Mouse (Mus musculus): ENCODE measurements around the gene Qrsl1.

DNA sequence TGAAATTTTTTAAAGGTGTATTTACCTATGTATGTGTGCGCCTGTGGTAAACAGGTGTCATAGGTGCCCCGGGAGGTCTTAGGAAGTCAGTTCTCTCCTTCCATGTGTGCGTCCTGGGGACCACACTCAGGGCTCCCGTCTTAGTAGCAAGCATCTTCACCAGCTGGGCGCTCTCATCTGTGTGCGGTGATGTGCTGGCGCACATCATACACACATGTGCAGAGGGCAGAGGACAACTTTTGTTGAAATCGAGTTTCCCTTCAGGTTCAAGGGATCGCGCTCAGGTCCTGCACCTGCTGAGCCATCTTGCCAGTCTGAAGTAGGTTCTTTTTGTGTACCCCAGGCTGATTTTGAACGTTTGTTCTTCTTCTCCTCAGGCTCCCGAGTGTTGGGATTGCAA lies 14.6 kb upstream of the Qrsl1 start:
- TF ChIP-seq E2F4 (IDR thresholded peaks at IDR 0.05; ENCODE audit: insufficient read depth): no peak
- TF ChIP-seq POLR2A (IDR thresholded peaks at IDR 0.05; ENCODE audit: insufficient read length, low read depth): no peak
- TF ChIP-seq MYOD1 (IDR thresholded peaks at IDR 0.05; ENCODE audit: control insufficient read depth in 1 of 3, insufficient read length in 2 of 3, low read depth in 2 of 3): no peak
- TF ChIP-seq TCF12 (IDR thresholded peaks at IDR 0.05; ENCODE audit: insufficient read depth, poor library complexity, severe bottlenecking): no peak
- no peak for TF ChIP-seq MAX (IDR thresholded peaks at IDR 0.05; ENCODE audit: low read depth)
- TF ChIP-seq USF1 (IDR thresholded peaks at IDR 0.05; ENCODE audit: low read depth): no peak
- no peak for TF ChIP-seq POLR2AphosphoS2 (IDR thresholded peaks at IDR 0.05; ENCODE audit: insufficient read length, low read depth)

All from myocyte (in vitro differentiated cells).